Mouse (Mus musculus): ENCODE measurements around the gene Il10. TPM values are rescaled to one million over a fixed set of nuclear protein-coding genes. Genes with fewer than 3 reads are reported as not detected.

Gene Il10
- total and polyA plus RNA-seq, 3 experiments = 236 to 903 (median 389) TPM

- TF ChIP-seq USF1 (IDR thresholded peaks at IDR 0.05; ENCODE audit: low read depth, low read length) = no peak
- no peak for TF ChIP-seq ZC3H11A (IDR thresholded peaks at IDR 0.05; ENCODE audit: low read depth, low read length)
- TF ChIP-seq USF2 (conservative IDR thresholded peaks at IDR 0.05; ENCODE audit: low read depth, low read length) = no peak
- TF ChIP-seq PAX5 (IDR thresholded peaks at IDR 0.05; ENCODE audit: low read length) = no peak
- peak; percentile 68 for TF ChIP-seq TCF12 (IDR thresholded peaks at IDR 0.05; ENCODE audit: low read depth, low read length)
- TF ChIP-seq RCOR1 (conservative IDR thresholded peaks at IDR 0.05; ENCODE audit: low read depth, low read length) = peak; percentile 34; the same call in 1 of the 2 replicates
- TF ChIP-seq RAD21 (IDR thresholded peaks at IDR 0.05; ENCODE audit: low read depth, low read length) = no peak
- TF ChIP-seq NRF1 (IDR thresholded peaks at IDR 0.05; ENCODE audit: low read depth, low read length) = no peak
- TF ChIP-seq MEF2A (IDR thresholded peaks at IDR 0.05; ENCODE audit: borderline replicate concordance, low read depth, low read length) = peak; percentile 77
- TF ChIP-seq TBP (conservative IDR thresholded peaks at IDR 0.05; ENCODE audit: low read depth, low read length) = peak; percentile 47; the same call in 1 of the 2 replicates
Observed at GRCm38 (mm10) chr1:131020425-131021310, 1.0 kb downstream of the Il10 start (continued).

- Histone ChIP-seq H3K9me3 (replicated peaks; ENCODE audit: low read length) (no peaks in the 10 kb centered on the region), H3K4me1 (ENCODE audit: control insufficient read depth in 1 of 2, insufficient read depth in 2 of 2) (peaks cover 19 to 56% of the 10 kb centered on the region in 2 experiments), H3K9ac (ENCODE audit: insufficient read depth, low read depth) (peak overlapping the region; percentile 87), H3K27me3 (replicated peaks) (no peaks in the 10 kb centered on the region), H3K36me3 (replicated peaks in 1 of 2; ENCODE audit: control insufficient read depth in 1 of 2, insufficient read depth in 1 of 2, low read length in 1 of 2) (peaks cover 32 to 42% of the 10 kb centered on the region in 2 experiments), H3K27ac (ENCODE audit: insufficient read depth, low read depth) (peak overlapping the region; percentile 92), H3K4me2 (ENCODE audit: insufficient read depth, low read depth, poor library complexity, severe bottlenecking) (peak overlapping the region; percentile 66), H3K79me2 (replicated peaks; ENCODE audit: control insufficient read depth, extremely low read depth, insufficient read depth, poor library complexity, severe bottlenecking) (peaks cover 38% of the 10 kb centered on the region), H3K4me3 (replicated peaks in 1 of 3; ENCODE audit: low read depth in 2 of 3, low read length in 2 of 3, poor library complexity in 1 of 3) (peak overlapping the region; percentile 58 to 77 (median 64))
- no peak for DNase-seq (ENCODE audit: extremely low read depth)
- TF ChIP-seq MYC (IDR thresholded peaks at IDR 0.05; ENCODE audit: low read depth, low read length) = 0 out of 2 replicates have a peak, but pooled peaks have one; percentile 10
- TF ChIP-seq SMC3 (IDR thresholded peaks at IDR 0.05; ENCODE audit: low read depth, low read length) = peak; percentile 7; the same call in 1 of the 2 replicates
- peak; percentile 89 for TF ChIP-seq BHLHE40 (IDR thresholded peaks at IDR 0.05; ENCODE audit: low read depth, low read length)
- no peak for TF ChIP-seq RCOR1 (conservative IDR thresholded peaks at IDR 0.05; ENCODE audit: low read depth, low read length)
- no peak; the same call in 1 of the 2 replicates for TF ChIP-seq NELFE (IDR thresholded peaks at IDR 0.05; ENCODE audit: low read depth, low read length)
- no peak for TF ChIP-seq PAX5 (IDR thresholded peaks at IDR 0.05; ENCODE audit: low read length)
- peak; percentile 37; the same call in 1 of the 2 replicates for TF ChIP-seq POLR2A (IDR thresholded peaks at IDR 0.05; ENCODE audit: low read depth, low read length)
- no peak for TF ChIP-seq CHD2 (IDR thresholded peaks at IDR 0.05; ENCODE audit: low read length)
- TF ChIP-seq ZNF384 (IDR thresholded peaks at IDR 0.05; ENCODE audit: low read depth, low read length) = no peak
- peak; percentile 56; the same call in 1 of the 2 replicates for TF ChIP-seq ETS1 (conservative IDR thresholded peaks at IDR 0.05; ENCODE audit: low read depth, low read length)
- TF ChIP-seq EP300 (IDR thresholded peaks at IDR 0.05; ENCODE audit: low read length) = no peak; the same call in 1 of the 2 replicates
- TF ChIP-seq TBP (conservative IDR thresholded peaks at IDR 0.05; ENCODE audit: low read depth, low read length) = 0 out of 2 replicates have a peak, but pooled peaks have one; percentile 43
- TF ChIP-seq MXI1 (IDR thresholded peaks at IDR 0.05; ENCODE audit: low read depth, low read length) = 0 out of 2 replicates have a peak, but pooled peaks have one; percentile 23
- in situ Hi-C loops (cut with MboI; ENCODE audit: low pct_ligation_motif_present, low pct_unique_long_range_greater_than_20kb, low sequenced_read_pairs) (no loop called here), dilution Hi-C loops (cut with MboI; ENCODE audit: extremely low pct_ligation_motif_present, extremely low pct_unique_long_range_greater_than_20kb, low sequenced_read_pairs) (no loop called here)
Observed at GRCm38 (mm10) chr1:131021438-131021837, 1.8 kb downstream of the Il10 start.
